Mouse (Mus musculus) lung, embryonic 15.5 days (tissue): ENCODE results near the gene Tmem132d. TPM values are rescaled to one million over a fixed set of nuclear protein-coding genes. Genes with fewer than 3 reads are reported as not detected.

Experiments
- ATAC-seq: fragments of 200-750 bp; cut with Nextera tagmentation; 2 replicates; pipeline ENCODE4 v1.8.0; 2017; ENCODE audit warnings: moderate number of reproducible peaks, borderline replicate concordance; ENCODE audit not compliant: low FRiP score, low TSS enrichment; ENCODE audit errors: extremely low read depth
- H3K27ac ChIP-seq: fragments of 300-500 bp; sonication (generic); 2 replicates; pipeline ENCODE4 v1.5.1; 2015; ENCODE audit warnings: moderate library complexity, mild to moderate bottlenecking, inconsistent platforms
- H3K27me3 ChIP-seq: fragments of 300-500 bp; sonication (generic); 2 replicates; pipeline ENCODE4 v1.6.1; 2015; ENCODE audit warnings: inconsistent platforms
- H3K36me3 ChIP-seq: fragments of 300-500 bp; sonication (generic); 2 replicates; pipeline ENCODE4 v1.6.1; 2015; ENCODE audit warnings: inconsistent platforms
- H3K4me1 ChIP-seq: fragments of 300-500 bp; sonication (generic); 2 replicates; pipeline ENCODE4 v1.6.1; 2015; ENCODE audit warnings: inconsistent platforms
- H3K4me2 ChIP-seq: fragments of 300-500 bp; sonication (generic); 2 replicates; pipeline ENCODE4 v1.6.1; 2015; ENCODE audit warnings: inconsistent platforms, mild to moderate bottlenecking, moderate library complexity
- H3K4me3 ChIP-seq: fragments of 300-500 bp; sonication (generic); 2 replicates; pipeline ENCODE4 v1.5.1; 2015; ENCODE audit warnings: mild to moderate bottlenecking, inconsistent platforms
- H3K9ac ChIP-seq: fragments of 300-500 bp; sonication (generic); 2 replicates; pipeline ENCODE4 v1.6.1; 2015; ENCODE audit warnings: inconsistent platforms
- H3K9me3 ChIP-seq: fragments of 300-500 bp; sonication (generic); 2 replicates; pipeline ENCODE4 v1.6.1; 2016; ENCODE audit warnings: inconsistent platforms
- WGBS: fragments of 180-500 bp; shearing (Covaris S2); methylation state at CpG from one replicate; pipeline ENCODE4 v1.1.7; 2015; 5-methylcytosine and 5-hydroxymethylcytosine counted together
- polyA plus RNA-seq: library from polyadenylated mRNA; unstranded; fragments of >200 nt; fragmentation: Nextera tagmentation; extraction: Ambion mirVana; gene quantifications from 2 replicates; pipeline ENCODE4 v1.2.1, GENCODE M21; 2015

Tmem132d gene
- polyA plus RNA-seq = 1.4 and 2.3 TPM in 2 replicates

- Histone ChIP-seq H3K27ac (no peak within 1 kb of the TSS), H3K4me3 (peak within 1 kb of the TSS; percentile 48), H3K36me3 (no peaks in the 10 kb centered on the region), H3K9ac (peak within 1 kb of the TSS; percentile 38), H3K4me2 (peak within 1 kb of the TSS; percentile 79), H3K9me3 (no peaks in the 10 kb centered on the region), H3K4me1 (peaks cover 5% of the 10 kb centered on the region; the same call in 1 of the 2 replicates), H3K27me3 (peaks cover 59% of the 10 kb centered on the region)
- WGBS = 1% methylated on average over 36 of the region's 40 CpGs
- ATAC-seq = no peak
These were observed at the start of gene Tmem132d for GRCm38 (mm10) chr5:128432916-128433315. Tmem132d (minus strand) TSS chr5:128433077.

DNA sequence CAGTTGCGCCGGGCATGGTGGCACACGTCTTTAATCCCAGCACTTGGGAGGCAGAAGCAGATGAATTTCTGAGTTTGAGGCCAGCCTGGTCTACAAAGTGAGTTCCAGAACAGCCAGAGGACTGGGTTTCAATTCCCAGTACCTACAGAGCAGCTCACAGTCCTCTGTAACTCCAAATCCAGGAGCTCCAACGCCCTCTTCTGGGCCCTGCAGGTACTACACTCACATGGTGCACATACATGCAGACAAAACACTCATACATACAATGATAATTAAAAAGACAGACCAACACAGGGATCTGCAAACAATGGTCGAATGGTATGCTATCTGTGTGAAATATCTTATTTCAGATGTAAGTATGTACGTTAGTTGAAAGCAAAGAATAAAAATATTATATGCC, 47.9 kb upstream of the Tmem132d start:
- no peak for ATAC-seq
- Histone ChIP-seq H3K9me3 (no peaks in the 10 kb centered on the region), H3K27me3 (peaks cover 30% of the 10 kb centered on the region), H3K4me1 (no peaks in the 10 kb centered on the region), H3K4me3 (no peak overlapping the region), H3K27ac (no peak overlapping the region), H3K36me3 (no peaks in the 10 kb centered on the region), H3K4me2 (no peak overlapping the region), H3K9ac (no peak overlapping the region)
- WGBS = 75% methylated on average over 6 of the region's 6 CpGs

GRCm38 (mm10) chr5:128475372-128475771, 42.5 kb upstream of the Tmem132d start:
- Histone ChIP-seq H3K27ac (no peak overlapping the region), H3K4me3 (no peak overlapping the region), H3K27me3 (no peaks in the 10 kb centered on the region), H3K9me3 (no peaks in the 10 kb centered on the region), H3K9ac (no peak overlapping the region), H3K4me2 (no peak overlapping the region), H3K4me1 (no peaks in the 10 kb centered on the region), H3K36me3 (no peaks in the 10 kb centered on the region)
- ATAC-seq = no peak
- WGBS = 74% methylated on average over 8 of the region's 8 CpGs

- Histone ChIP-seq H3K27me3 (no peaks in the 10 kb centered on the region), H3K4me1 (no peaks in the 10 kb centered on the region), H3K4me2 (no peak overlapping the region), H3K36me3 (no peaks in the 10 kb centered on the region), H3K4me3 (no peak overlapping the region), H3K9me3 (no peaks in the 10 kb centered on the region), H3K27ac (no peak overlapping the region), H3K9ac (no peak overlapping the region)
- no peak for ATAC-seq
- WGBS = 58% methylated on average over 14 of the region's 14 CpGs
These were observed 36.9 kb upstream of the Tmem132d start for GRCm38 (mm10) chr5:128469812-128470211.

- Histone ChIP-seq H3K9ac (no peak overlapping the region), H3K36me3 (no peaks in the 10 kb centered on the region), H3K4me3 (no peak overlapping the region), H3K4me2 (no peak overlapping the region), H3K9me3 (no peaks in the 10 kb centered on the region), H3K27me3 (no peaks in the 10 kb centered on the region), H3K27ac (no peak overlapping the region), H3K4me1 (no peaks in the 10 kb centered on the region)
- no peak for ATAC-seq
- WGBS = 8% methylated on average over 9 of the region's 9 CpGs
These were observed 31.6 kb upstream of the Tmem132d start for GRCm38 (mm10) chr5:128464514-128464913.

- no peaks in the 10 kb centered on the region for H3K36me3 ChIP-seq
- no peak overlapping the region for H3K4me3 ChIP-seq
- H3K4me1 ChIP-seq = no peaks in the 10 kb centered on the region
- H3K27ac ChIP-seq = no peak overlapping the region
- H3K9me3 ChIP-seq = no peaks in the 10 kb centered on the region
- H3K4me2 ChIP-seq = no peak overlapping the region
- 34% methylated on average over 3 of the region's 3 CpGs for WGBS
- no peaks in the 10 kb centered on the region for H3K27me3 ChIP-seq
- no peak for ATAC-seq
- no peak overlapping the region for H3K9ac ChIP-seq
These were observed 27.7 kb upstream of the Tmem132d start for GRCm38 (mm10) chr5:128460605-128461004.

DNA sequence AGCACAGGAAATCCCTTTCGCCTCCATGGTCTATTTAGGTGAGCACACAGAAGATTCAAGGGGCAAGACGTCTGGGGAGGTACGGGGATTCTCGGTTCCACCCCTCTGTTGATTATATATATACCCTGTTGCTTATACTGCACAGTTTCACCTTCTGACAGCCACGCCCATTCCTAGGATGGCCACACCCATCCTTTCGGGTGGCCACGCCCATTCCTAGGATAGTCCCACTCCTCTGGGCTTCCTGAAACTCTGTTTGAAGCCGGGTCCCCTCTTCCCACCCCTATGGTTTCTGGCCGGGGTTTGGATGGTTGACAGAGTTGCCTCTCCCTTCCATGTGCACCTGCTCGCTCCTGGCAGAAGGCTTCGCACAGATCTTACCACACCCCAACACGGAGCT, 22.9 kb upstream of the Tmem132d start:
- ATAC-seq = no peak
- Histone ChIP-seq H3K9me3 (no peaks in the 10 kb centered on the region), H3K4me1 (no peaks in the 10 kb centered on the region), H3K27ac (no peak overlapping the region), H3K4me2 (no peak overlapping the region), H3K36me3 (no peaks in the 10 kb centered on the region), H3K4me3 (no peak overlapping the region), H3K9ac (no peak overlapping the region), H3K27me3 (no peaks in the 10 kb centered on the region)
- WGBS = 66% methylated on average over 12 of the region's 12 CpGs

DNA sequence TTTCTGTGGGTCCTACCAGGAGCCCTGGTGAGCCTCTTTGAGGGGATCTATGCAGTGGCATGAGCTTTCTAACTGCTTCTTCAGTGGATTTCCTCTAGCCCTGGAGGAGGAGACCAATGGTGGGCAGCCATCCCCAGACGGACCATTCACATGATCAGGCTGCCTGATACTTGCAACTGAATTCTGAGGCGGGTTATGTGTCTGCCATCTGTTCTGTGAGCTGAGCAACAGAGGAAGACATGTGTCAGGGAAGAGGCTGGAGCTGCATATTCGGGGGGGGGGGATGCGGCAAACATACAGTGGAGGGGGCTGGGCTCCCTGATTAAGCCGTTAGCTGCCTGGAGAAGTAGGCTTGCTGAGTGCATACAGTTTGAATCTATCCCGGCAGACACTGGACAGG, 19.3 kb upstream of the Tmem132d start:
- H3K27ac ChIP-seq = no peak overlapping the region
- no peak overlapping the region for H3K4me3 ChIP-seq
- H3K36me3 ChIP-seq = no peaks in the 10 kb centered on the region
- no peaks in the 10 kb centered on the region for H3K9me3 ChIP-seq
- H3K27me3 ChIP-seq = no peaks in the 10 kb centered on the region
- H3K4me2 ChIP-seq = no peak overlapping the region
- no peak for ATAC-seq
- WGBS = 33% methylated on average over 6 of the region's 6 CpGs
- no peak overlapping the region for H3K9ac ChIP-seq
- no peaks in the 10 kb centered on the region for H3K4me1 ChIP-seq

DNA sequence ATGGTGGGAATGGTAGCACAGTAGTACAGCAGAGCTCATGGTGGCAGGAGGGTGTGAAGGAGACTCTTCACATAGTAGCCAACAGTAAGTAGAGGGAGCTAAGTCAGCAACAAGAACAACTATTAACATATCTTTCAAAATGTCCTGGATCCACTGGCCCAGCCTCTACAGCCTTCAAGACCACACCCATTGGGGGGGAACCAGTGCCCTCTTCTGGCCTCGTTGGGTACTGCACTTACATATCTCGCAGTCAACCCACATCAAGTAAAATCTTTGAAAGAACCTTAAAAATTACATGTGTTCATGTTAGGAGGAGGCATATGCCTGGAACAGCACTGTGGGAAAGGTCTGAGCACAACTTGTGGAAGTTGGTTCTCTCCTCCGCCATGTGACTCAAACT, 17.9 kb upstream of the Tmem132d start:
- Histone ChIP-seq H3K9me3 (no peaks in the 10 kb centered on the region), H3K4me1 (no peaks in the 10 kb centered on the region), H3K36me3 (no peaks in the 10 kb centered on the region), H3K9ac (no peak overlapping the region), H3K27me3 (no peaks in the 10 kb centered on the region), H3K27ac (no peak overlapping the region), H3K4me2 (no peak overlapping the region), H3K4me3 (no peak overlapping the region)
- ATAC-seq = no peak
- 77% methylated on average over 3 of the region's 3 CpGs for WGBS

DNA sequence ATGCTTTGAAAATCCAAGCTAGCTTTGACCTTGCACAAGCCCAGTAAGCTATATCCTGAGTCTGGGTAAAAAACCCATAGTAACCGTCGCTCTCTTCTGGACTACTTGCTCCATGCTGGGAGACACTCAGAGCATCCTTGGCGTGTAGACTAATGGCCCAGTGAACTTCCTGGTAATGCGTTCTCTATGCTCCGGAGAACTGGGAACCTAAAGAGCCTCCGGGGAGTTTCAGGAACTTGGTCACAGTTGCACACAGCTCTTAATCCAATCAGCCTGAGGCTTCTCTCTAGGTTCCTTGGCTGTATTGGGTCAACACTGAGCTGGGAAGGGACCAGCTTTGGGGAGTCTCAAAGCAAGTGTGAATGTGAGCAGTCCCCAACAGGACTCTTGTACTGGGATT, 12.0 kb upstream of the Tmem132d start:
- Histone ChIP-seq H3K4me3 (no peak overlapping the region), H3K4me1 (0 out of 2 replicates have a peak, but pooled peaks cover 8% of the 10 kb centered on the region), H3K27me3 (peaks cover 29% of the 10 kb centered on the region), H3K9ac (no peak overlapping the region), H3K36me3 (no peaks in the 10 kb centered on the region), H3K27ac (no peak overlapping the region), H3K4me2 (no peak overlapping the region), H3K9me3 (no peaks in the 10 kb centered on the region)
- no peak for ATAC-seq
- 27% methylated on average over 6 of the region's 6 CpGs for WGBS

- H3K4me2 ChIP-seq = peak overlapping the region; percentile 45
- H3K27me3 ChIP-seq = peaks cover 29% of the 10 kb centered on the region
These were observed 11.0 kb upstream of the Tmem132d start for GRCm38 (mm10) chr5:128443848-128444247.

GRCm38 (mm10) chr5:128441121-128441520, 8.2 kb upstream of the Tmem132d start:
- Histone ChIP-seq H3K4me3 (no peak overlapping the region), H3K27me3 (peaks cover 44% of the 10 kb centered on the region), H3K27ac (no peak overlapping the region), H3K9ac (no peak overlapping the region), H3K4me1 (peaks cover 11% of the 10 kb centered on the region; the same call in 1 of the 2 replicates), H3K4me2 (no peak overlapping the region), H3K9me3 (no peaks in the 10 kb centered on the region), H3K36me3 (no peaks in the 10 kb centered on the region)
- 13% methylated on average over 5 of the region's 5 CpGs for WGBS
- ATAC-seq = no peak

More at GRCm38 (mm10) chr5:128443848-128444247, 11.0 kb upstream of the Tmem132d start:
- 37% methylated on average over 4 of the region's 4 CpGs for WGBS
- 0 out of 2 replicates have a peak, but pooled peaks cover 8% of the 10 kb centered on the region for H3K4me1 ChIP-seq
- no peaks in the 10 kb centered on the region for H3K9me3 ChIP-seq
- no peaks in the 10 kb centered on the region for H3K36me3 ChIP-seq
- no peak overlapping the region for H3K27ac ChIP-seq
- H3K9ac ChIP-seq = no peak overlapping the region
- H3K4me3 ChIP-seq = no peak overlapping the region
- ATAC-seq = no peak

GRCm38 (mm10) chr5:128439828-128440227, 7.0 kb upstream of the Tmem132d start:
- peaks cover 39% of the 10 kb centered on the region for H3K27me3 ChIP-seq
- H3K9me3 ChIP-seq = no peaks in the 10 kb centered on the region
- H3K27ac ChIP-seq = no peak overlapping the region
- no peak overlapping the region for H3K4me3 ChIP-seq
- WGBS = 3% methylated on average over 5 of the region's 5 CpGs
- no peak overlapping the region for H3K4me2 ChIP-seq
- peaks cover 13% of the 10 kb centered on the region; the same call in 1 of the 2 replicates for H3K4me1 ChIP-seq
- ATAC-seq = no peak
- H3K9ac ChIP-seq = no peak overlapping the region
- H3K36me3 ChIP-seq = no peaks in the 10 kb centered on the region
